Mouse (Mus musculus) intestine, postnatal 0 days (tissue): ENCODE results near the gene Snx33. TPM values are rescaled to one million over a fixed set of nuclear protein-coding genes. Genes with fewer than 3 reads are reported as not detected.

ENCODE experiments used
- ATAC-seq: fragments of 200-750 bp; cut with Nextera tagmentation; 2 replicates; pipeline ENCODE4 v1.8.0; 2017; ENCODE audit warnings: mild to moderate bottlenecking, moderate TSS enrichment, moderate library complexity
- H3K27ac ChIP-seq: fragments of 300-500 bp; sonication (generic); 2 replicates; pipeline ENCODE4 v1.5.1; 2014; ENCODE audit warnings: mild to moderate bottlenecking, low read depth, low read length, moderate library complexity
- H3K27me3 ChIP-seq: fragments of 300-500 bp; sonication (generic); replicated peaks from 2 replicates; pipeline ENCODE4 v1.6.1; 2014; ENCODE audit warnings: low read length, mixed read lengths; ENCODE audit not compliant: control insufficient read depth, insufficient read depth
- H3K36me3 ChIP-seq: fragments of 300-500 bp; sonication (generic); 2 replicates; pipeline ENCODE4 v1.6.1; 2014; ENCODE audit warnings: mild to moderate bottlenecking, moderate library complexity; ENCODE audit not compliant: control insufficient read depth, insufficient read depth
- H3K4me1 ChIP-seq: fragments of 300-500 bp; sonication (generic); replicated peaks from 2 replicates; pipeline ENCODE4 v1.6.1; 2014; ENCODE audit warnings: antibody characterized with exemption, low read length, mixed read lengths; ENCODE audit not compliant: control insufficient read depth, insufficient read depth
- H3K4me2 ChIP-seq: fragments of 300-500 bp; sonication (generic); replicated peaks from 2 replicates; pipeline ENCODE4 v1.6.1; 2014; ENCODE audit warnings: low read depth, mild to moderate bottlenecking, moderate library complexity
- H3K4me3 ChIP-seq: fragments of 300-500 bp; sonication (generic); 2 replicates; pipeline ENCODE4 v1.5.1; 2014; ENCODE audit warnings: low read depth, low read length
- H3K9ac ChIP-seq: fragments of 300-500 bp; sonication (generic); 2 replicates; pipeline ENCODE4 v1.6.1; 2014; ENCODE audit warnings: mild to moderate bottlenecking, low read depth, low read length
- H3K9me3 ChIP-seq: fragments of 300-500 bp; sonication (generic); 2 replicates; pipeline ENCODE4 v1.6.1; 2016; ENCODE audit warnings: mixed run types; ENCODE audit not compliant: control insufficient read depth
- CTCF ChIP-seq: sonication (generic); IDR thresholded peaks from 2 replicates; pipeline ENCODE4 v1.5.1; 2016; ENCODE audit warnings: low read depth, mild to moderate bottlenecking, control low read depth, antibody characterized with exemption, moderate library complexity
- WGBS: fragments of 180-500 bp; shearing (Covaris S2); extraction: QIAGEN DNeasy Blood & Tissue Kit; methylation state at CpG from one replicate; pipeline ENCODE4 v1.1.7; 2014; 5-methylcytosine and 5-hydroxymethylcytosine counted together
- polyA plus RNA-seq: library from polyadenylated mRNA; unstranded; fragments of >200 nt; fragmentation: Nextera tagmentation; extraction: Ambion mirVana; gene quantifications from 2 replicates; pipeline ENCODE4 v1.2.1, GENCODE M21; 2015

Snx33 gene
- polyA plus RNA-seq, 1 experiment from 2014 or later: 2.0 TPM

- Histone ChIP-seq H3K27ac (no peak overlapping the region), H3K4me2 (peak overlapping the region; percentile 81), H3K27me3 (no peaks in the 10 kb centered on the region), H3K4me3 (peak overlapping the region; percentile 27; the same call in 1 of the 2 replicates), H3K36me3 (peaks cover 8% of the 10 kb centered on the region; the same call in 1 of the 2 replicates), H3K9me3 (no peaks in the 10 kb centered on the region), H3K4me1 (0 out of 2 replicates have a peak, but pooled peaks cover 4% of the 10 kb centered on the region), H3K9ac (peak overlapping the region; percentile 34)
- 54% methylated on average over 8 of the region's 8 CpGs for WGBS
- ATAC-seq: no peak
- TF ChIP-seq CTCF: no peak
Observed at GRCm38 (mm10) chr9:56923841-56924650, 4.1 kb downstream of the Snx33 start.

GRCm38 (mm10) chr9:56922746-56923145, 5.4 kb downstream of the Snx33 start:
- H3K9ac ChIP-seq: no peak overlapping the region
- no peak overlapping the region for H3K27ac ChIP-seq
- H3K27me3 ChIP-seq: no peaks in the 10 kb centered on the region
- WGBS: 91% methylated on average over 4 of the region's 4 CpGs
- TF ChIP-seq CTCF: no peak
- H3K9me3 ChIP-seq: no peaks in the 10 kb centered on the region
- no peak for ATAC-seq
- H3K36me3 ChIP-seq: peaks cover 15% of the 10 kb centered on the region; the same call in 1 of the 2 replicates
- no peaks in the 10 kb centered on the region for H3K4me1 ChIP-seq
- H3K4me2 ChIP-seq: peak overlapping the region; percentile 81; the same call in 1 of the 2 replicates
- no peak overlapping the region for H3K4me3 ChIP-seq

GRCm38 (mm10) chr9:56918466-56918865, 9.7 kb downstream of the Snx33 start:
- H3K9me3 ChIP-seq: no peaks in the 10 kb centered on the region
- H3K9ac ChIP-seq: no peak overlapping the region
- no peak for ATAC-seq
- no peak overlapping the region for H3K4me3 ChIP-seq
- H3K4me1 ChIP-seq: no peaks in the 10 kb centered on the region
- H3K27ac ChIP-seq: no peak overlapping the region
- peaks cover 18% of the 10 kb centered on the region; the same call in 1 of the 2 replicates for H3K36me3 ChIP-seq
- 97% methylated on average over 13 of the region's 13 CpGs for WGBS
- TF ChIP-seq CTCF: no peak
- no peaks in the 10 kb centered on the region for H3K27me3 ChIP-seq
- H3K4me2 ChIP-seq: no peak overlapping the region

GRCm38 (mm10) chr9:56917131-56917530, 11.0 kb downstream of the Snx33 start:
- H3K27ac ChIP-seq: no peak overlapping the region
- no peak for ATAC-seq
- no peak overlapping the region for H3K4me2 ChIP-seq
- TF ChIP-seq CTCF: no peak
- peaks cover 15% of the 10 kb centered on the region; the same call in 1 of the 2 replicates for H3K36me3 ChIP-seq
- H3K9me3 ChIP-seq: no peaks in the 10 kb centered on the region
- no peaks in the 10 kb centered on the region for H3K27me3 ChIP-seq
- no peak overlapping the region for H3K4me3 ChIP-seq
- H3K4me1 ChIP-seq: no peaks in the 10 kb centered on the region
- 72% methylated on average over 2 of the region's 2 CpGs for WGBS
- no peak overlapping the region for H3K9ac ChIP-seq

- no peak for ATAC-seq
- no peak overlapping the region for H3K9ac ChIP-seq
- H3K36me3 ChIP-seq: peaks cover 15% of the 10 kb centered on the region; the same call in 1 of the 2 replicates
- H3K9me3 ChIP-seq: no peaks in the 10 kb centered on the region
- 75% methylated on average over 5 of the region's 5 CpGs for WGBS
- H3K4me3 ChIP-seq: no peak overlapping the region
- no peak overlapping the region for H3K27ac ChIP-seq
- H3K4me2 ChIP-seq: no peak overlapping the region
- TF ChIP-seq CTCF: no peak
- H3K27me3 ChIP-seq: no peaks in the 10 kb centered on the region
- no peaks in the 10 kb centered on the region for H3K4me1 ChIP-seq
Observed at GRCm38 (mm10) chr9:56915695-56916410, 12.3 kb downstream of the Snx33 start.

DNA sequence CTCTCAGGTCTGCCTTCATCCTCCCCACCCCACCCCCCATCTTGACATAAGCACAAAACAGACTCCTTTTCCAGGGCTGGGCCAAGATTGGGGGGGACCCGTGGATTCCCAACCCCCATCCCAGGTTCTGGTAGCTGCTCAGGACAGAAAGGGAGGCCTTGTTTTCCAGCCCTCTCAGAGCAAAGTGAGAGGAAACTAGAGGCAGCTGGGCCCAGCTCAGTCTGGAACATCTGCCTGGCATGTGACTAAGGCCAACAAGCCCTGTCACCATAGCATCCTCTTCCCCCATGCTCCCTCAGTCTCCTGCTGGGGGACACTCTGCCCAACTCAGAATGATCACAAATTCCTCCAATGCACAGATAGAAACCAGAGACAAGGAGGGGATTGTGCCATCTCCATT, 13.1 kb downstream of the Snx33 start:
- Histone ChIP-seq H3K4me3 (no peak overlapping the region), H3K27ac (no peak overlapping the region), H3K9me3 (no peaks in the 10 kb centered on the region), H3K36me3 (peaks cover 15% of the 10 kb centered on the region; the same call in 1 of the 2 replicates), H3K9ac (no peak overlapping the region), H3K4me2 (no peak overlapping the region), H3K4me1 (no peaks in the 10 kb centered on the region), H3K27me3 (no peaks in the 10 kb centered on the region)
- TF ChIP-seq CTCF: no peak
- no peak for ATAC-seq
- 82% methylated on average over 1 of the region's 1 CpGs for WGBS
